Mouse (Mus musculus) urinary bladder, postnatal 14 days (tissue): Measurements from ENCODE around the gene Glis2.
A peak's percentile ranks its signal among the peaks of the same experiment; 100 is the strongest.
"Not testable (repeated sequence)": the region's sequence is repeated elsewhere in the genome, so short reads cannot be mapped to it uniquely, and the experiment has no call there.

Source experiments
- DNase-seq: peaks from one replicate; pipeline ENCODE4 v3.0.0; 2021; ENCODE audit warnings: low spot score

Glis2 gene

DNA sequence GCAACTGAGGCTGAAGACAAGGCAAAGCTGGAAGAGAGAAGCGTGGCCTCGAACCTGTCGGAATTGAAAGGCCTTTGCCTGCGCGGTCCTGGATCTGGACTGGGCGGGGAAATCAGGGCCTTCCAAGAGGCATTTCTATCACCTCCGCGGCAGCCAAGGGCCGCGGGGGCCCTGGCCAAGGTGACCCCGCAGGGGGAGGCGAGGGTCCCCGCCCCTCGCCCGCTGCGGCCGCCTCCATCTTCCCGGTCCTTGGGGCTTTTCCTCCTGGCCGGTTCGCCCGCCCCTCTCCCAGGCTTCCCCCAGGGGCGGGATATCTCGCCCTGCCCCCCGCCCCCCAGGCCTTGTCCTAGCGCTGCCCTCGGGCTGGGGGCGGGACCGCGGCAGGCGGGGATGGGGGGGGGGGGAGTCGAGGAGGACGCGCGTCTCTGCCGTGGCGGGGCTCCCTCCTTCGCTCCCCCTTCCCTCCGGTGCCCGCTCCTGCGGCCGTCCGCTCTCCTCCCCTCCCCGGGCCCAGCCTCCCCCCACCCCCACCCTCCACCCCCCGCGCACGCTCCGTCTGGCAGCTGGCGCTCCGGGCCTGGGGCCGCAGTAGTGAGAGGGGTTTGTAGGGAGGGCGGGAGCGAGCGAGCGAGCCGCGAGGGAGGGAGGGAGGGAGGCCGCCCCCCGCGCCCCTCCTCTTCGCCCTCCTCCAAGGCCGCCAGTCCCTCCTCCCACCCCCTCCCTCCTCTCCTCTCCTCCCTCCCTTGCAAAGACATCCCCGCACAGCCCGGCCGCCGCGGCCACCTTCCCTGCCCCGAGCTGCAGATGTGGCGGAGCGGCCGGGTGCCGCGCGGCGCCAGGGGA is at the start of gene Glis2:
Gene Glis2 (plus strand): TSS at position 743 of the 843 bp plus-strand sequence.
- DNase-seq, result peak; percentile 57

DNA sequence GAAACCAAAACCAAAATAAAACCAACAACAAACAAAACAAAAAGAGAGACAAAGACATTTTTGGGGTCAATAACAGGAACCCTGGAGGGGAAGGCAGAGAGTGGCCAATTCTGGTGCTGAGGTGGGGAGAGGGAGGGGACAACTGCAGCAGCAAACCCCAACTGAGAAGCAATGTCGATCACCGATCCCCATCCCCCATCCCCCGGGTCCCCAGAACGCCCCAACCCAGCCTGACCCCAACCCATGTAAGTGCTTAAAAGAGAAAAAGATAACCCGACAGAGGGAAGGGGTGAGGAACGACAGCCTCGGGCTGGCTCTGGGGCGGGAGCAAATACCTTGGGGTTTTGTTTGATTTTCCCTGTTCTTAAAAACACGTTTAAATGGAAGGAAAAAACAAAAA is 49.7 kb upstream of the Glis2 start:
- DNase-seq, result no peak

DNA sequence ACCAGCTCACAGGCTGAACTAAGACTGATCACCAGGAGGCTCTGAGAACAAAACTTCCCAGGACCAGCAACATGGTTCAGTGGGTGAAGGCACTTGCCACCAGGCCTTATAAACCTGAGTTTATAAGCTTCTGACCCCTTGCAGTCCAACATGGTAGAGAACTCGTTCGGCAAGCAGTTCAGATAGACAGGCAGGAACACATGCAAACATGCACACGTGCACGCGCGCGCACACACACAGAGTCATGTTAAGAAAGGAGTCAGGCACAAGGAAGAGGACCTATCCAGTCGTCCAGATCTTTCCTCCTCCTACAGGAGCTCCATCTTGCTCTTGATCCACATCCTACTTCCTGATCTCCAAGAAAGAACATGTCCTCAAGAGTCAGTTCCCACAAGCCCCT is 47.7 kb upstream of the Glis2 start:
- DNase-seq, result no peak

DNA sequence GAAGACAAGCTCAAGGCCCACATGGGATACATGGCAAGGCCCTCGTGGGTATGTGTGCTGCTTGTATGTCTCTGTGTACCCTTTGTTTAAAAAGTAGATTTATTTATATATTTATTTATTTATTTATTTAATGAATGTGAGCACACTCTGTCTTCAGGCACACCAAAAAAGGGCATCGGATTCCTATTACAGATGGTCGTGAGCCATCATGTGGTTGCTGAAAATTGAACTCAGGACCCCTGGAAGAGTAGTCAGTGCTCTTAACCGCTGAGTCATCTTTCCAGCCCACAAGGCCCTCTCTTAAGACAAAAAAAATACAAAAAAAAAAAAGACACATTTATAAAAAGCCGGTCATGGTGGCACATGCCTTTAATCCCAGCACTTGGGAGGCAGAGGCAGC is 46.9 kb upstream of the Glis2 start:
- no peak for DNase-seq

DNA sequence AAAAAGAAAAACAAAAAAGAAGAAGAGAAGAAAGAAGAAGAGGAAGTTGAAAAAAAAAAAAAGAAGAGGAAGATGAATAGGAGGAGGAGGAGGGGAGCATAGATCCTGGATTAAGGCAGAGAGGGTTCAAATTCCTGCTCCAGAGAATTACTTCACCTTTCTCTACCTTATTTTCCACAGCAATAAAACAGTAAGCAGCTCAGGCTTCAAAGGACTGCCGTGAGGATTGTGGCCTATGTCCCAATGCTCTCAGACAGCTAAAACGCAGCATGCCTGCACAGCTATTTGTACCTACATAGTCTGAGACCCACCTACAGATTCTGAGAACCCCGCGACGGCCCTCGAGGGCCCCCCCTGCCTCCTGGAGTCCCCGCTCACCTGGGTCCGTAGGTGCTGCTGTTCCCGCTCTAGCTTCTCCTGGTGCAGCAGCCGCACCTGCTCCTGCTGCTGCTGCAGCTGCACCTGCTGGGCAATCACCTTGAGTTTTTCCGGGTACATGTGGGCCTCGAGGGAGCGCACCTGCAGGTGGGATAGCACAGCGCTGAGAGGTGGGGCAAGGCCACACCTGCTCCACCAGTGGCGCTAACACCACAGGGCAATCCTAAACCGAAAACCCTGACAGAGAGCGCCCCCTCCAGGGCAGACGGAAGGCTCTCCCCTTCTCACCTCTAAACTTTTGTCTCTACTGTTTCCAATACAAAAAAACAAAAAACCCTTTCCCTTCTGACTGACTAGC is 45.4 kb upstream of the Glis2 start:
- no peak for DNase-seq

DNA sequence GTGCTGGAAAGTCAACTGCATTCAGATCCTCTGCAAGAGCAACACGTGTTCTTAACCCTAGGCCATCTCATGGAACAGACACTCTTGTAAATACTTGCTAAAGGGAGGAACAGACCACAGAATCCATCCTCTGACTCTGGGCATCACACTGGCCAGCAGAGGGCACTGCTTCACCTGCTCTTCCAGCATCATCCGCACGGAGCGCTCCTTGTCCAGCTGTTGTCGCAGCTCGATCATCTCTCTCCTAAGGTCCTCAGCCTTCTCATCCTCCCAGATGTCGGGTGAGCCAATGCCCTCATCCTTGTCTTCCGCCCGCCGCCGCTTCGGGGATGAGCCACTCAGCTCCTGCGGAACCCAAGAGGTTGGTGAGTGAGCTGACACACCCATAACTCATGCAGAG is 43.5 kb upstream of the Glis2 start:
- DNase-seq, result peak; percentile 73

DNA sequence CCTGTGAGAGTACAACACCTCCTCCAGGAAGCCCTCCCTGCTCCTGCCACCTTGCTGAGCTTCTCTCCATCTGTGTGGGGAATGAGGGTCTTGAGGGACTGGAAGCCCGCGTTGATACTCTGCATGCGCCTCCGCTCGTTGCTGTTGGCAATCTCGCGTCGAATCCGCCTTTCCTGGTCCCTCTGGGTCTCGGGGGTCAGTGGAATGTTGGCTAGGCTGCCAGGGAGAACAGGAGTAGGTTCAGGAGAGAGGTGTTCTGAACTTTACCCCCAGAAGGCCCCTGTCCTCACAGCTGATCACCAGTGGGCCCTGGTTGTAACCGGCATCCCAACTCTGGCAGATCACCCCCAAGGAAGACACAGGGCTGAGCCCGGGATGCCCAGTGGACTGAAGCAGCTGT is 42.6 kb upstream of the Glis2 start:
- no peak for DNase-seq

DNA sequence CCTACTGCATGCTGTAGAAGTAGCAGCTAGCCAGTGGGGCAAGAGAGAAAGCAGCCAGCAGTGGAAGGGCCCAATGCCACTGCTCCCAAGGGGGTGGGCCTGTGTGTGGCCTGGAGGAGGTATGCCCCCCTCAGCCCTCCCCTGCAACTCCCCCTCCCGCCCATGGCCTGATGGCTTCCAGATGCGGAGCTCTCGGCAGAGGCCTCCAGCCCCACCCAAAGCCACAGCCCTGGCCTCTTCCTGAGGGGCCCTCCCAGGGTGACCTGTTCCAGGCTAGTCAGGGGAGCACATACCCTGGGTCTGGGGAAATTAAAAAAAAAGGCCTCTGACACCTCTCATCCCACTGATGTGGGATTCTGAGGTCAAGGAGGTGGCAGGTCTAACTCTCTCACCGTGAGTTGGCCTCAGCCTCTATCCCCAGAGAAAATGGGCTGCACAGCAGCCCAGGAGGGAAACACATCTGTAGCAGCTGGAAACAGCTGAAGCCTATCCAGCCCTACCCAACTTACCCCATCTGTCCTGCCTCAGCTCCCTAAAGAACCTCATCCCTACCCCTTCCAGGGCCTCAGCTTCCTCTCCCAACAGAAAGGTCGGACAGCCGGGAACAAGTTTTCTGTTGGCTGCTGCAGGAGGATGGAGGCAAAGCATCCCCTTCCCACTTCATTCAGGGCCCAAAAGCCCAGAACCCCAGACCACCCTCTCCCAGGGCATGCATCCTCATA is 41.5 kb upstream of the Glis2 start:
- peak; percentile 44 for DNase-seq

DNA sequence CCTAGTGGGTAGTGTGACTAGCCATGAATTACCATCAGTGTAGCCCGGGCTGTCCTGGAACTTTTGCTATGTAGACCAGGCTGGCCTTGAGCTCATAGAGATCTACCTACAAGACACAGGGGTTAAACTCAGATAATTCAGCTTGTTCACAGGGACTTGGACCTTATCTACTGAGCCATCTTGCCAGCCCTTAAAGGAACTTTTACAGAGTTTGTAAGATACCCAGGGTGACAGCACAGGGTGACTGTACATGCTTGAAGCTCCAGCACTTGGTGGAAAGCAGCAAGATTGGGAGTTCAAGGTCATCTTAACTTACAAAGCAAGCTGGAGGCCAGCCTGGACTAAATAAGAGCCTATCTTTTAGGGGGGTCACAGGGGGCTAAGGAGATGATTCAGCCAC is 39.0 kb upstream of the Glis2 start:
- DNase-seq, result no peak

DNA sequence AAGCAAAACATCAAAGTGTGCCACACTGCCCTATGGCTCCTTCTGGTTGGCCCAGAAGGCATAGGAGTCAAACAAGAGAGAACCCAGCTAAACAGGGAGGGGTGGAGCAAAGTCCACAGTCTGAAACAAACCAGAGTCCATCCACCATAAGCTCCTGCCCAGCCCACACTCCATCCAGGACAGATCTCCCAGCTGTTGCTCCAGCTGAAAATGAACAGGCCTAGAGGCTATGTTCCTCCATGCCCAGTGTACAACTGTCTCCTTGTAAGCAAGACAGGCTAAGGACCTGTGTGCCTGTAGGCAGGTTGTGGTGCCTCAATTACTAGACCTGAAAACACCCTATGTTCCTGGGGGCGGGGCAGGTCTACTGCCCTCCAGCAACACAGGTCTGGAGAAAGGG is 37.4 kb upstream of the Glis2 start:
- DNase-seq, result no peak

DNA sequence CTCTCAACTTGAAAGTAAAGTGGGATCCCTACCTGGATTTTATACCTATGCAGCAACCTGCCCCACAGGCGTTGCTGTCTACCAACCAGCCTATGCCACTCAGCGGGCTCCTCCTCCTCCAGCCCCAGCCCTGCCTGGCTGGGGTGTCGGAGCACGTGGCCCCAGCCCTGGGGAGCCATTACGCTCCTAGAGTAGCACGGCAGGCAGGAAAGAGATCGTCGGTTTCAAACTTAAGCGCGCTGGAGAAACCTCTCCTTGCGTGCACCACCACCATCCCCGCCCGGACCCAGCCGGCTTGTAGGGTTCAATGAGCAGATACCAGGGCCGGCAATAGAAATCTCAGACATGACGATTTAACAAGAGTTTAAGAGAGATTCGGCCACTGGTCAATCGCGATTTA is 36.6 kb upstream of the Glis2 start:
- peak; percentile 74 for DNase-seq

DNA sequence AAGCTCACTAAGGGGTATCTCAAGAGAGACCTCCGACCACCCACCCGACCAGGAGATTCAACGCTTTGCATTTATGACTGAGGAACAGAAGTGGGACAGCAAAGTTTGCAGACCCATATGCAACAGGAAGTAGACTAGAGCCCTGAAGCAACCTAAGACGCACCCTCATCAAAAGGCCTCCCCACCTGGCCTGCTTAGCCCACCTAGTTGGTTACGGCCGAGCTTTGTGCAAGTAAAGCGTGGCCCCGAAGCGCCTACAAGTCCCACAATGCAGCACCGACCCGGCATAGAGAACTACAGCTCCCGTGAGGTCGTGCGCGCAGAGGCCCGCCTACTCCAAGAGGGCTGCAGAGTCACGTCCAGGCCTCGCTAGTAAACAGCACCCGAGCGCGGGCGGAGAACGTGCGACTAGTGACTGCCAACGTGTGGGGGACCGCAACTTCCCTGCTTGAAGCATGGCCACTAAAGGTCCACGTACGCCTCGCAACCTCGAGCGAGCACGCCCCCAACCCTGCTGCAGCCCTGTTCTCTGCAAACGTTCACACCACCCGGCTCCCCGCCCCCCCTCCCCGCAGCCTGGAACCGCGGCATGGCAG is 36.0 kb upstream of the Glis2 start:
- peak; percentile 92 for DNase-seq

DNA sequence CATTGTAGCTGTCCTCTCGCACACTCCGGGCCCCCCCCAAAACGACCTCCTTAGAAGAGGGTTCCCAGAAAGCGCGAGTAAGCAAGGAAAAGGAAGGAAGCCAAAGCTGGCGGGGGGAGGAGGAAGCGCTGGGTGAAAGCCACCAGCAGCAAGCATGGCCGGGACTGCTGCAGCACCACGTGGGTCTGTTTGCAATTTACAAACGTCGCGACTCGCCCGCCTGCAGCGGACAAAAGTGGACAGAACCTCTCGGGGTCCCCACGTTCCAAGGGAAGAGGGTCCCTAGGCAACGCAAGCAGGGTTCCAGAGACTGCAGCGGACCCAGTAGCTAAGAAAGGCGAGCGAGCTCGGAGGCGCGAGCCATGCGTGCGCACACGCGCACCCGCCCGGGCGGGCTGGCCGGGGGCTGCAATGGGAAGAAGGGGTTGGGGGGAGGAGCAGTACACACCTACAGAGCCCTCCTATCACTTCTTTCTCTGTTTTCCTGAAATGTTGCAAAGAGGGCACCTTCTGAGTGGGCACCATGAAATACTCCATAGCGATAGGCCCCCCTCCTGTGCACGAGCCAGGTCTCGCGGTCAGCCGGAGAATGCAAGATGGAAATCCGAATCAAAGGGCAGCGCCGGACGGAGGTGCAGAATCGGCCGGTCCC is 35.4 kb upstream of the Glis2 start:
- peak; percentile 71 for DNase-seq

DNA sequence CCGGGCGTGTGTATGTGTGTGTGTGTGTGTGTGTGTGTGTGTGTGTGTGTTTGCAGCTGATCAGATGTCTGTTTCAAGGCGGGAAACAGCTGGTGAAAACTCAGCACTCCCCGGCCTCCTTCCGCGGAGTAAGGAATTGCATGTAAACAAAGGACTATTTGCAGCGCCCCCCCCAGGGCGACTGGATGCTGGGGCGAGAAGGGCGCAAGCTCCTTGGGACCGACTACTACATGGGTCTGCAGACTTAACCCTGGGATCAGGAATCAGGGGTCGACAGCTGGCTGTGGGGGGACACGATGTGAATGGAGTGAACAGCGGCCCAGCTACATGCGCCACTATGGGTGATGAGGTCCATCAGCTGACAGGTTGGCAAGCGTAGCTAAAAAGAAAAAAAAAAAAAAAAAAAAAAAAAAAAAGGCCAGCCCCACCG is 34.8 kb upstream of the Glis2 start, which contains the start of gene Tfap4:
Gene Tfap4 (minus strand): TSS at position 140 of the 430 bp plus-strand sequence.
- peak; percentile 88 for DNase-seq

DNA sequence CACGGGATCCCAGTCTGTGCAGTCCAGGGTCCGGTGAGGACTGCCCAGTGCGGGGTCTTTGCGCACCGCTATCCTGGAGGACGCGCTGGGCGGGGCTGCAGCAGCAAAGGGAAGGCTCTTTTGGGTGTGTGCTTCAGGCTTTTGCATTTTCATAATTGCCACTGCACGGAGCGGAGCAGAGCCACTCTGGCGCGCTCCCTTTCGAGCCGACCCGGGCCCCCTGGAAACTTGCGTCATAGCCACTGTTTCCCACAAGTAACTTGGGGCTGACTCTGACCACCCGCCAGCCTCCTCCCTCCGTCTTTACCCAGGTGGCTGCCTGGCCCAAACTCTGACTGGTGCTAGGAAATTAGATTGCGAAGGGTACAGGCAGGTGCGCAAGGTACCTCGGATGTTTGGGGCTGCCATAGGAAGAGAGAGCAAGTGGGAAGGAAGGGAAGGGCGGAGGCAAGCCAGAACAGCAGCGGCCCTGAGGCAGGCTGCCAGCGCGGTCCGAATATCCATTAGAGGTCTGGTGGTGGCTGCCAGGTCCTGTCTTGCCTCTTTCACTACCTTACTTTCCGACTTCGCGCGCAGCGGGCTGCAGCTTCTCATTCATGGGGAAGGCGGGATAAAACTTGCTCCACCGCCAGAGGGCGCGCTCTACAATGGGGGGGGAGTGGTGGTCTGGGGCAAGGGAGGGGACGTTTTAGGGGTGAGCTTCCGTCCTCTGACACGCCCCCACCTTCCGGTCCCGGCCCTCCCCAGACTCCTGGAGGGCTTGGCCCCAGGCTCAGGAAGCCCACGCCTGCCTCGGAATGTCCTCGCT is 34.2 kb upstream of the Glis2 start:
- DNase-seq, result peak; percentile 78

DNA sequence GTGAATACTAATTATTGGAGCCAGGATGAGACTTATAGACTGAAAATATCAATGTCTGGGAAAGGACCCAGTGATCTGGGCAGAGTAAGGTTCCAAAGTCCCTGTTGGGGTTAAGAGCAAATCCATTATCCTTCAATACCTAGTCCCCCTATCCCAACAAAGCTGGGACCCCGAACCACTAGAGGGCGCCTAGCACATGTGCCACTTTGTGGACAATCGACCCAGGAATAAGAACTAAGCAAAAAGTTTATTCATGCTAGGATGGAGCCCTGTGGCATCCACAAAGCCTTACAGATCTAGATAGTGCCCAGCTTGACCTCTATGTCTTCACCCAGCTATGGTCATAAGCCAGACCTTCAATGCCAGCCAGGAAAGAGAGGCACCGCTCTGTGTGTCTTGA is 26.6 kb upstream of the Glis2 start:
- DNase-seq, result peak; percentile 91

DNA sequence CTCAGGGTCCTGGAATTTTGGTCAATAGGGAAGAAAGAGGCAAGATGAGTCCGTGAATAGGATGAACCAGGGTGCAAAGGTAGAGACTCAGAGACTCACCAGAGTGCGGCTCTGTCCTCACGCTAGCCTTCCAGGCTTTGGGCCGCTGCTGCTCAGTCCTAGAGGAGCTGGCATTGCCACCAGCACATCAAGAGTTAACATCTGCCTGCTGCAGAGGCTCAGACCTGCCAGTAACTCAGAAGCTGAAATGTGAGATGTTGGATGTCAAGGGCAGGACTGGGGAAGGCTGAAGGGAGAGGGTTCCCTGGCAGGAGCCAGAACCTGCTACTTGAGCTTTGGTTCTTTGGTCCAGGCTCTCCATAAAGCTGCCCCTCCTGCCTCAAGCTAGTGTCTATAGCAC is 23.8 kb upstream of the Glis2 start:
- no peak for DNase-seq

DNA sequence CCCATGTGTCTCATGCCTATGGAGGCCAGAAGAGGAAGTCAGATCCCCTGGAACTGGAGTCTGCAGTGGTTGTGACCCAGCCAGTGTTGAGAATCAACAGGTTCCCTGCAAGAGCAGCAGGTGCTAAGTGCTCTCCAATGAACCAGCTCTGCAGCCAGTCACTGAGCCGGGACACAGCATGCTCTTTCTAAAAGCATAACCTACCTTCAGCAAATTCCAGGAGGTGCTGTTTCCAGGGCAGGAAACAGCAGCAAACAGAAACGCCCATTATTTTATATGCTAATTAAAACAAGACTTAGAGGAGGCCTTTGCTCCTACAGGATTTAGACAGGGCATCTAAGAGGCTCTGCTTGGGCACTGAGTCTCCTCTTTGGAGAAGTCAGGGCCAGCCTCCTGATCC is 18.5 kb upstream of the Glis2 start:
- DNase-seq, result no peak

DNA sequence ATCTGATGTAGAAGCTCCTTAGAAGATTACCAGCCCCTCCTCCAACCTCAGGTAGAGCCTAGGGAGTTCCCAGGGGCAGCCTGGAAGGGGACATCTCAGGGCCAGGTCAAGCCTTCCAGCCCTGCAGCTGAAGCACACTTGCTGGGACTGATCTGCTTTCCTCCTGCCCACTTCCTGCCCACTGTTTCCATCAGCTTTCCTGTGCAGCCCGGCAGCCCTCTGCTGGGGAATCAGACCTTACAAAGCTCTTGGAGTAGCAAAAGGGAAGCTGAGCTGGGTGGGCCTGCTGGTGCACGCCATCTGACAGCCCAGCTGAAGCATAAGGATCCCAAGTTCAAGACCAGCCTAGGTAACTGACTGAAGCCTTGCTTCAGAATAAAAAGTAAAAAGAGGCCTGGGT is 17.6 kb upstream of the Glis2 start:
- DNase-seq, result no peak

DNA sequence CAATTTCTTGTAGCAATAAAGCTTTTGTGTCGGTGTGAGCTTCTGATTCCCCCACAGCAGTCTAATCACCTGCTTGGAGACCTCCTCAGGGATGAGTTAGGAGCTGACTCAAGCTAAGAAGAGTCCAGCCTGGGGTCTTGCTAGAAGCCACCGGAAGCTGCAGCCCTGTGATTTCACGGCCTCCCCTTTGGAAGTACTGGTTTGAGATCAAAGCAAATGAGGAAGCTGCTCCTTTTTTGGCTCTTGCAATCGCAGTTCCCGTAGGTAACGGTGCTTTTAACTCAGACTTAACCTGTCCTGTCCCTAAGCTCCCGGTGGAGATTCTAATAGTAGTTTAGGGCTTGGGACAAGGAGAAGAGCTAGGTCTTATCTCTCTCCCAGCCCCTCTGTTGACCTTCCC is 15.9 kb upstream of the Glis2 start:
- no peak for DNase-seq

DNA sequence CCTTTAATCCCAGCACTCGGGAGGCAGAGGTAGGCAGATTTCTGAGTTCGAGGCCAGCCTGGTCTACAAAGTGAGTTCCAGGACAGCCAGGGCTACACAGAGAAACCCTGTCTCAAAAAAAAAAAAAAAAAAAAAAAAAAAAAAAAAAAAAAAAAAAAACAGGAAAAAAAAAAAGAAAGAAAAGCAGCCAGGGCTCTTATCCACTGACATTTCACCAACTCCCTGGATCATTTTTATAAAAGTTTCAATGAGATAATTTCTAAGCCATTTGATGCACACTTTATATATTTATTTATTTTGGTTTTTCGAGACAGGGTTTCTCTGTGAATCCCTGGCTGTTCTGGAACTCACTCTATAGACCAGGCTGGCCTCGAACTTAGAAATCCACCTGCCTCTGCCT is 13.3 kb upstream of the Glis2 start:
- not testable (repeated sequence) for DNase-seq
